ENCODE assay signal across 10 mouse cellular contexts in genomic region chr1:59878098-59878497, GRCm38 (mm10).
"Had no signal": no experiment of that assay in that cellular context is flagged by ENCODE, and none has a peak within 500 bp of the region (broad histone marks: within the 10 kb centered on the region; RNA-seq: fewer than 3 reads in every experiment).

No protein-coding gene starts in this region.

- H3K9ac ChIP-seq: liver, embryonic 13.5 days had no signal

- H3K27ac ChIP-seq: left cerebral cortex, adult 2 months; liver, embryonic 13.5 days had no signal

- H3K4me3 ChIP-seq: left cerebral cortex, adult 2 months; liver, embryonic 13.5 days had no signal

- H3K36me3 ChIP-seq: liver, embryonic 13.5 days had no signal

- H3K27me3 ChIP-seq: liver, embryonic 13.5 days had no signal

- H3K4me1 ChIP-seq: liver, embryonic 13.5 days had no signal

- H3K9me3 ChIP-seq: liver, embryonic 13.5 days had no signal

- DNase-seq: kidney, postnatal 10 days; kidney, postnatal 36 days; layer of hippocampus, postnatal 36 days; liver, embryonic 13.5 days; lung, adult 2 months; lung, postnatal 14 days; midbrain, embryonic 14.5 days; thymus, postnatal 36 days had no signal

- H3K4me2 ChIP-seq: liver, embryonic 13.5 days; midbrain, embryonic 11.5 days had no signal
